Mouse (Mus musculus) heart, embryonic 10.5 days (tissue): ENCODE data around the gene Ptma. TPM values are rescaled to one million over a fixed set of nuclear protein-coding genes. Genes with fewer than 3 reads are reported as not detected.
"Not testable (repeated sequence)": the region's sequence is repeated elsewhere in the genome, so short reads cannot be mapped to it uniquely, and the experiment has no call there.

Source experiments
- DNase-seq: peaks from one replicate; pipeline ENCODE4 v3.0.0-alpha.2; 2017; ENCODE audit warnings: low spot score
- H3K27ac ChIP-seq: fragments of 300-500 bp; sonication (generic); 2 replicates; pipeline ENCODE4 v1.5.1; 2016; ENCODE audit warnings: mild to moderate bottlenecking
- H3K27me3 ChIP-seq: fragments of 300-500 bp; sonication (generic); 2 replicates; pipeline ENCODE4 v1.6.1; 2016; ENCODE audit warnings: mild to moderate bottlenecking; ENCODE audit not compliant: poor library complexity, insufficient read depth, severe bottlenecking
- H3K36me3 ChIP-seq: fragments of 300-500 bp; sonication (generic); 2 replicates; pipeline ENCODE4 v1.6.1; 2016; ENCODE audit warnings: mild to moderate bottlenecking, moderate library complexity
- H3K4me1 ChIP-seq: fragments of 300-500 bp; sonication (generic); 2 replicates; pipeline ENCODE4 v1.6.1; 2016; ENCODE audit warnings: mild to moderate bottlenecking
- H3K4me3 ChIP-seq: fragments of 300-500 bp; sonication (generic); 2 replicates; pipeline ENCODE4 v1.5.1; 2016; ENCODE audit warnings: mild to moderate bottlenecking, moderate library complexity
- H3K9me3 ChIP-seq: fragments of 300-500 bp; sonication (generic); 2 replicates; pipeline ENCODE4 v1.6.1; 2016; ENCODE audit warnings: mild to moderate bottlenecking, moderate library complexity
- WGBS: fragments of 180-500 bp; shearing (Covaris S2); methylation state at CpG from one replicate; pipeline ENCODE4 v1.1.7; 2016; 5-methylcytosine and 5-hydroxymethylcytosine counted together
- polyA plus RNA-seq: library from polyadenylated mRNA; unstranded; fragments of >200 nt; fragmentation: Nextera tagmentation; extraction: Ambion mirVana; gene quantifications from 2 replicates; pipeline ENCODE4 v1.2.1, GENCODE M21; 2016

The Ptma gene
- polyA plus RNA-seq, 1 experiment from 2014 or later: 1,650 TPM

- Histone ChIP-seq H3K9me3 (no peaks in the 10 kb centered on the region), H3K4me1 (peaks cover 54% of the 10 kb centered on the region), H3K27ac (peak overlapping the region; percentile 95), H3K36me3 (peaks cover 31% of the 10 kb centered on the region), H3K27me3 (no peaks in the 10 kb centered on the region), H3K4me3 (peak overlapping the region; percentile 99)
- DNase-seq: no peak
- under 1% methylated on average over 111 of the region's 111 CpGs for WGBS
These were observed 468 bp downstream of the Ptma start for GRCm38 (mm10) chr1:86526789-86527598.

- Histone ChIP-seq H3K27ac (peak overlapping the region; percentile 95), H3K4me1 (peaks cover 55% of the 10 kb centered on the region), H3K27me3 (no peaks in the 10 kb centered on the region), H3K36me3 (peaks cover 31% of the 10 kb centered on the region), H3K9me3 (no peaks in the 10 kb centered on the region), H3K4me3 (peak overlapping the region; percentile 99)
- DNase-seq: peak; percentile 95
- WGBS: under 1% methylated on average over 89 of the region's 89 CpGs
These were observed 1.3 kb downstream of the Ptma start for GRCm38 (mm10) chr1:86527599-86528486.

- Histone ChIP-seq H3K4me1 (peaks cover 55% of the 10 kb centered on the region), H3K4me3 (peak overlapping the region; percentile 99), H3K27me3 (no peaks in the 10 kb centered on the region), H3K9me3 (no peaks in the 10 kb centered on the region), H3K27ac (peak overlapping the region; percentile 95), H3K36me3 (peaks cover 38% of the 10 kb centered on the region)
- under 1% methylated on average over 15 of the region's 15 CpGs for WGBS
- peak; percentile 84 for DNase-seq
These were observed 2.1 kb downstream of the Ptma start for GRCm38 (mm10) chr1:86528571-86529180.

GRCm38 (mm10) chr1:86529590-86529989, 3.1 kb downstream of the Ptma start:
- H3K27me3 ChIP-seq: no peaks in the 10 kb centered on the region
- DNase-seq: no peak
- peak overlapping the region; percentile 99 for H3K4me3 ChIP-seq
- peaks cover 47% of the 10 kb centered on the region for H3K4me1 ChIP-seq
- peak overlapping the region; percentile 95; the same call in 1 of the 2 replicates for H3K27ac ChIP-seq
- no peaks in the 10 kb centered on the region for H3K9me3 ChIP-seq
- 69% methylated on average over 4 of the region's 4 CpGs for WGBS
- H3K36me3 ChIP-seq: peaks cover 40% of the 10 kb centered on the region

GRCm38 (mm10) chr1:86530871-86531546, 4.5 kb downstream of the Ptma start:
- H3K4me1 ChIP-seq: peaks cover 41% of the 10 kb centered on the region
- peak overlapping the region; percentile 13; the same call in 1 of the 2 replicates for H3K4me3 ChIP-seq
- H3K27ac ChIP-seq: no peak overlapping the region; the same call in 1 of the 2 replicates
- H3K9me3 ChIP-seq: no peaks in the 10 kb centered on the region
- DNase-seq: no peak
- no peaks in the 10 kb centered on the region for H3K27me3 ChIP-seq
- WGBS: 20% methylated on average over 4 of the region's 4 CpGs
- peaks cover 40% of the 10 kb centered on the region for H3K36me3 ChIP-seq

GRCm38 (mm10) chr1:86531547-86532321, 5.2 kb downstream of the Ptma start:
- Histone ChIP-seq H3K9me3 (no peaks in the 10 kb centered on the region), H3K4me3 (peak overlapping the region; percentile 13), H3K4me1 (peaks cover 38% of the 10 kb centered on the region), H3K27ac (peak overlapping the region; percentile 24; the same call in 1 of the 2 replicates), H3K27me3 (no peaks in the 10 kb centered on the region), H3K36me3 (peaks cover 40% of the 10 kb centered on the region)
- DNase-seq: peak; percentile 83
- WGBS: 7% methylated on average over 13 of the region's 13 CpGs

GRCm38 (mm10) chr1:86532362-86533051, 6.0 kb downstream of the Ptma start:
- peak; percentile 94 for DNase-seq
- H3K9me3 ChIP-seq: no peaks in the 10 kb centered on the region
- H3K36me3 ChIP-seq: peaks cover 40% of the 10 kb centered on the region
- H3K4me1 ChIP-seq: peaks cover 38% of the 10 kb centered on the region
- peak overlapping the region; percentile 13 for H3K4me3 ChIP-seq
- WGBS: 25% methylated on average over 11 of the region's 11 CpGs
- peak overlapping the region; percentile 24; the same call in 1 of the 2 replicates for H3K27ac ChIP-seq
- no peaks in the 10 kb centered on the region for H3K27me3 ChIP-seq

GRCm38 (mm10) chr1:86533411-86534130, 7.0 kb downstream of the Ptma start:
- Histone ChIP-seq H3K36me3 (peaks cover 29% of the 10 kb centered on the region), H3K4me1 (peaks cover 34% of the 10 kb centered on the region), H3K9me3 (no peaks in the 10 kb centered on the region), H3K27me3 (no peaks in the 10 kb centered on the region), H3K4me3 (no peak overlapping the region), H3K27ac (no peak overlapping the region)
- WGBS: 86% methylated on average over 6 of the region's 6 CpGs
- no peak for DNase-seq

- H3K4me3 ChIP-seq: no peak overlapping the region
- WGBS: 64% methylated on average over 3 of the region's 3 CpGs
- no peak for DNase-seq
- H3K27me3 ChIP-seq: no peaks in the 10 kb centered on the region
- H3K9me3 ChIP-seq: no peaks in the 10 kb centered on the region
- no peaks in the 10 kb centered on the region for H3K4me1 ChIP-seq
- H3K27ac ChIP-seq: no peak overlapping the region
- peaks cover 27% of the 10 kb centered on the region for H3K36me3 ChIP-seq
These were observed 11.9 kb downstream of the Ptma start for GRCm38 (mm10) chr1:86538383-86538782.

GRCm38 (mm10) chr1:86539583-86539982, 13.1 kb downstream of the Ptma start:
- not testable (repeated sequence) for H3K27me3 ChIP-seq, H3K4me1 ChIP-seq, H3K9me3 ChIP-seq, H3K4me3 ChIP-seq, DNase-seq, H3K27ac ChIP-seq
- WGBS: 86% methylated on average over 12 of the region's 12 CpGs
- peaks cover 34% of the 10 kb centered on the region for H3K36me3 ChIP-seq

- WGBS: 86% methylated on average over 2 of the region's 2 CpGs
These were observed 16.1 kb downstream of the Ptma start for GRCm38 (mm10) chr1:86542584-86542983.

More at GRCm38 (mm10) chr1:86542584-86542983, 16.1 kb downstream of the Ptma start:
- Histone ChIP-seq H3K27ac (no peak overlapping the region), H3K27me3 (no peaks in the 10 kb centered on the region), H3K9me3 (no peaks in the 10 kb centered on the region), H3K4me3 (no peak overlapping the region), H3K36me3 (peaks cover 58% of the 10 kb centered on the region), H3K4me1 (no peaks in the 10 kb centered on the region)
- no peak for DNase-seq
